Mouse (Mus musculus) adrenal gland, adult 18-20 months (tissue): ENCODE data around the gene Atg3. TPM values are rescaled to one million over a fixed set of nuclear protein-coding genes. Genes with fewer than 3 reads are reported as not detected.
A peak's percentile ranks its signal among the peaks of the same experiment; 100 is the strongest.

Source experiments
- DNase-seq, 2 experiments: peaks; one replicate each; pipeline ENCODE4 v3.0.0; 2021 to 2022; ENCODE audit warnings: low spot score in 2 of 2
- total RNA-seq, 2 experiments: library from RNA; stranded (reverse); gene quantifications; 1 replicate in 1 of 2; 2 replicates in 1 of 2; pipeline ENCODE4 v1.2.3; 2021

Gene Atg3
- total RNA-seq, 2 experiments from 2014 or later = 47.4 to 62.3 TPM

DNA sequence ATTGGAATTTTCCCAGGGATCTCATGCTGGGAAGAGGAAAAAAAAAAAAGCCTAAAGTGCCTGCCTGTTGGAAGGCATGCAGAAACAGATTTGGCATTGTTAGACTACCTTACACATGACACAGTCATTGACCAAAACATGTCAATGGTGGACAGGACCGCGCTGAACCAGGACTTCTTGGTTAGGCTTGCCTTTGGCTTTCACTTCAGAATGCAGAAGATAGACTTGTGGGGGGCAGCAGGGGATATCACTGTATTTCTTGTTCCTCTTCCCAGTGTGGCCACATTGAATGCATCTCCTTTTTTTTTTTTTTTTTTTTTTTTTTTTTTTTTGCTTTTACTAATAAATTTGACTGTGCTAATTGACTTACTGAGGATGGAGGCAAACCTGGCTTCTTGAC lies 42.8 kb downstream of the Atg3 start:
- no peak for DNase-seq

DNA sequence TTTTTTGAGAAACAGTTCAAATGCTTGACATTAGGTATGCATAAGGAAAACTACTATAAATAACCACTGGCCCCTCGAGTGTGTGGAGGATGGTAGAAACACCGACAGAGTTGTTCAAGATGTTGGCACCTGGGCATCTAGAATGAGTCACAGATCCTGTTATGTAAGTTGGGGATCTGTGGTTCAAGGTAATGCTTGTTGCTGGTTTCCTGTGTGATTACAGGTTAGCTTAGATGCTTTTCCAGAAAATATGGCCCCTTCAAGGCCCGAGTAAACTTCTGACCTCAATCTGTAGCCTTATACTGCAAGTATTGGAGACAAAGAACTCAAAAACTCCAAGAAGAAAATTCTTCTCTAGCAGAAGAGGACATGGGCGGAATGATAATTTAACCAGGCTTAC lies 45.9 kb downstream of the Atg3 start:
- no peak for DNase-seq

DNA sequence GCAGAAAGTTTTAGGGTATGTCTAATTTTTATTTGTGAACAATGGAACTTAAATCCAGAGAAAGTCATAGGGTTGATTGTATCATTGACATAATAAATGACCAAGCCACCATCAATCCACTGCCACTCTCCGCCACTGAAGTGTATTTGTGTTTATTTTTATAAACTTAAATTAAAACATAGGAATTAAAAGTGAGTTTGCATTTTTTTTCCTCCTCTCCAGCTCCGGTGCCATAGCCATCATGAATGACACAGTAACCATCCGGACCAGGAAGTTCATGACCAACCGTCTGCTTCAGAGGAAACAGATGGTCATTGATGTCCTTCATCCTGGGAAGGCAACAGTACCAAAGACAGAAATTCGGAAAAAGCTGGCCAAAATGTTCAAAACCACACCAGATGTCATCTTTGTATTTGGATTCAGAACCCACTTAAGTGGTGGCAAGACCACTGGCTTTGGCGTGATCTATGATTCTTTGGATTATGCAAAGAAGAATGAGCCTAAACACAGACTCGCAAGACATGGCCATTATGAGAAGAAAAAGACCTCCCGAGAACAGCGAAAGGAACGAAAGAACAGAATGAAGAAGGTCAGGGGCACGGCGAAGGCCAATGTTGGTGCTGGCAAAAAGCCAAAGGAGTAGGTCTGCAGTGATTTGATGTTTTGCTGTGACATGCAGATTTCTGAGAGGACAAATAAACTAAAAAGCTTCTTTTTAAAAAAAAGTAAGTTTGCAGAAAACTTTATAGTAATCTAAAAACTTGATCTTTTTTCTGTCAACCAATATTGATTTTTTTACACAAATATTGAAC lies 46.5 kb downstream of the Atg3 start:
- DNase-seq = peak in 1 of 2 experiments; percentile 54

DNA sequence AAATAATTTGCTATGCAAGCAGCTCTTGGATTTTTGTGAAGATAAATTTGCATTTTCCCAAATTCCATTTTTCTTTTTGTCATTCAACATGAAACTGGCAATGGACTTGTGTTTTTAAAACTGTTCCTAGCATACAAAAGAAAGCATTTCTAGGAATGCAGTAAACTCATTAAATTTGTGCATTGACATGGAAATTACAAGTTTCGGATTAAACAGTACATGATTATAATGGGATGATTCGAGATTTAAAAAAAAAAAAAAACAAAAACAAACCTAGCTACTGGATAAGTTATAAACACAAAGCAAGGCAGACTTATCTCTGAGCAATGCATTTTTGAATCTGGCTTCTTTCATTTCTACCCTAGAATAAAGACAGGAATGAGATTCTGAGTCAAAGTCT lies 63.4 kb downstream of the Atg3 start:
- no peak for DNase-seq

DNA sequence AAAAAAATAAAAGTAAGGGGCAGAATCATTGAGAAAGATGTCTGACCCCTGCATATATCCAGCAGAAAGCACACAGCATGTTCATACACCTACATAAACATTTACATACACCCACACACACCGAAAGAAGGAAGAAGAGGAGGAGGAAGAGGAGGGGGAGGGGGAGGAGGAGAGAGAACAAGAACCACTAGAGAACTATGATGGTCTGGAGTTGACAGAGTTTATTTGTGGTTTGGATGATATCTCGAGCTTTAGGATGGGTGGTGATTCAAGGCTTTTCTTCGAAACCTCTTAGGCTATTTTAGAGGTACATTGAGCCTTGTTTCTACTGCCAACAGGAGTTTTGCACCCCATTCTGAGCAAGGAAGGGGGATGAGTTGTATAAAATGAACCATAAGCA lies 64.2 kb downstream of the Atg3 start:
- DNase-seq = no peak

DNA sequence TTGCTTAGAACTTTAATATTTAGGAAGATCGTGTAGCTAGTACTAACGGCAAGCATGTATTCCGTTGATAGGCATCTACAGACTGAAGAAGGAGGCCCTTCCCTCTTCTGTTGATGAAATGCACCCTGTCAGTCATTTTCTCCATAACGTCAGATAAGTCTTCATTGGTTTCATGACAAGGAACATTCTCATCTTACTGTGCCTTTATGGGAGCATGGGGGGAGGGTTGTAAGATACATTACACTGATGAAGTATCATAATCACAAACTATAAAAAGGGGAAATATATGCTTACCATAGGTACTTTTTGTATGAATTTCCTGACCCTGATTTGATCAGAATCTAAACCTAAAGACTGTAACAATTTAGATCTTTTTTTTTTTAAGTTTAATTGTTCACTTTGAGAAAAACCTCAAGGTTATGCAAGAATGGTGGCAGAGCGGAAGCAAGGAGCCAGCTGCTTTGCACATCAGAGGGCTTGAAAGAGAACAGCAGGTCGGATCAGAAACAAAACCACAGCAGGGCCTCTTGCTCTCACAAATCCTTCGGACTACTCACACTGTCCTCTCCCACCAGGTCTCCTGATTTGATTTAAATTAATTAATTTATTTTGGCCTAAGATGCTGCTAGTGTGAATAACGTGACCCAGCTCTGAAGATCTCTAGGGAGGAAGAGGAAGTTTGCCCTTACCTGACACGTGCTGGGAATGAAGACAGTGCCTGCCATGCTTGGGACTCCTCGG lies 65.2 kb downstream of the Atg3 start, which contains the start of gene Btla:
Gene Btla, plus strand, starts transcription at position 668 of the 741 bp plus-strand sequence.
- DNase-seq = no peak

DNA sequence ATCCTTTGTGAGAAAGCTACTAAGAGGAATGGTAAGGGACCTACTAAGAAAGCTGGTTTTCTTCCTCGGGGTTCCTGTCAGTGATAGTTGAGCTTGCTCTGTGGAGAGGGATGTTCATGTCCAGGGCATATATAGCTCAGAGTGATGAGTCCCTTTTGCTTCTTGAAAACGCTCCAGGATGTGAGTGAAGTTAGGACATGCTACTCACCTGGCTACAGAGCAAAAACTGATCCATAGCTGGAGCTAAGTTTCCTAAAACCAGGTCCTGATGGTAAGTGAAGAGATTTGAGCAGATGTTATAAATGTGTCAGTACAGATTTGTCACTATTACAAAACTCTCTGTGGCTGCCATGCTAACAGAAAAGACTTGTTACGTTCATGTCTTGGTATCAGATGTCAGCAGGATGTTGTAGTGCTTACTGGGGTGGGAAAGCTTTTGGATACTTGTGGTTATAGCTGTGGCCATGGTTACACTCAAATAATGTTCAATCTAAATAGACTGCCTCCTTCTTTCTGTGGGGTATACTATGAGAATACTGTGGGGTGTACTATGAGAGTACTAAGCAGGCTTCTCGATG lies 65.9 kb downstream of the Atg3 start:
- DNase-seq = no peak

DNA sequence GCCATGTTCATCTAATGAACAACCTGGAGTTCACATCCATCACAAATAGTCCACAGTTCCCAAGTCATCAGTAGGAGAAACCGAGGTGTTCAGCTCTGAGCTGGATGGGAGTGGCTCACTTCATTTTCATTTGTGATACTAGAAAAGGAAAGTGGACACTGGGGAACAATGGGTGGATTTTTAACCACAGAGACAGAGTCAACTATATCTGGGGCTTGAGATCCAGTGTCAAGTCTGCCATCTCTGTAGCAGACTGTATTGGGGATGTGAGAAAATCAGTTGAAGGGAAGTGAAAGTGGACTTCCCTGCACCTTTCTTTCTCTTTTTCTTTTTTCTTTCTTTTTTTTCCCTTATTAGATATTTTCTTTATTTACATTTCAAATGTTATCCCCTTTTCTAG lies 68.4 kb downstream of the Atg3 start:
- DNase-seq = no peak

DNA sequence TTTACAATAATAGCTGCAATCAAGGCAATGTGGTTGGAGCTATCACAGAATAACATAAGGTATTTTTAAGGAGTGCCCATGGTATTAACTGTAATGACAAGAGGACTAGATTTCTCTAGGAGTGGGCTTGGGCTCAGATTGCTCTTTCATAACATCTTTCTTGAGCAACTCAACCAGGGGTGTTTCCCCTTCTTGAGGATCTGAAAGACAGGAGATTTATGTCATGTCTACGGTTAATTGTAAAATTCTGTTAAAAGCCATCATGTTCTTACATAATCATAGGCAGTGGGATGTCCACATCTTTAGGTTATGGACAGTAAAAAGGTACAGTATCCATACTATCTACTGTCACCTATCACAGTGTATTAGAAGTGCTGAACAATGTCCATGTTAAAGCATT lies 72.7 kb downstream of the Atg3 start:
- no peak for DNase-seq

DNA sequence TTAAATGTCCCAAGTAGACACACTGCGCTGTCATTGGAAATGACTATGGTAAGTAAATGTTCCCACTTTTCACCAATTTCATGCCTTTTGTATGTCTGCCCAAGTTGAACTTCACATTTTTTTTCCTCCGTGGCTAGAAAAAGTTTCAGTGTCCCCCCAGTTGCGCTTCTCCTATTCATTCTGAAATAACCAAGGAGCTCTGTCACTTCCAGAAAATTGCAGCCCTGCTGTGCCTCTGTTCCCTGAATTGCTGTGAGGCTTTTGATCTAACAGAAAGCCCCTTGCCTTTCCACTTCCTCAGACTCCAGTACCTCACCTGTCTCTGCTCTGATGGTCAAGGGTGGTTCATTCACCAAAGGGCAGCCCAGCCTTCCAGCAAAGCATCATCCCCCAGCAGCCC lies 74.4 kb downstream of the Atg3 start:
- DNase-seq = no peak

Other genes starting within 250 kb of the Atg3 start
- gene Cd200r3, start 215.1 kb upstream of the Atg3 start, total RNA-seq = not detected
- 100 to 1,000 TPM in 1 of 2 experiments, 10 to 100 TPM in 1; 24.9 to 124 TPM for gene Ccdc80, start 65.4 kb upstream of the Atg3 start, total RNA-seq
- 10 to 100 TPM; 25.6 to 34.0 TPM for gene Slc35a5, start 79 bp upstream of the Atg3 start, total RNA-seq
- gene Btla, start 65.5 kb downstream of the Atg3 start, total RNA-seq = 1 to 10 TPM in 1 of 2 experiments, under 1 TPM in 1; 0.33 to 1.1 TPM